Mouse (Mus musculus) right cerebral cortex, postnatal 10 days (tissue): ENCODE results near the gene Tcp10a.
"Not testable (repeated sequence)": the region's sequence is repeated elsewhere in the genome, so short reads cannot be mapped to it uniquely, and the experiment has no call there.

Source experiments
- DNase-seq, 2 experiments: peaks; one replicate each; pipeline ENCODE4 v3.0.0; 2021; ENCODE audit warnings: low spot score in 2 of 2

Gene Tcp10a

GRCm38 (mm10) chr17:7369401-7369800, 45.0 kb downstream of the Tcp10a start:
- not testable (repeated sequence) for DNase-seq

GRCm38 (mm10) chr17:7371879-7372278, 47.4 kb downstream of the Tcp10a start, which contains the start of gene Gm49630:
Gm49630 (minus strand) TSS chr17:7371979.
- DNase-seq = not testable (repeated sequence)

GRCm38 (mm10) chr17:7376951-7377700, 52.7 kb downstream of the Tcp10a start:
- not testable (repeated sequence) for DNase-seq

- not testable (repeated sequence) for DNase-seq
These were observed 53.5 kb downstream of the Tcp10a start for GRCm38 (mm10) chr17:7377907-7378306.

- DNase-seq = not testable (repeated sequence)
These were observed 58.3 kb downstream of the Tcp10a start for GRCm38 (mm10) chr17:7382711-7383110.

GRCm38 (mm10) chr17:7383167-7384143, 59.0 kb downstream of the Tcp10a start:
- not testable (repeated sequence) for DNase-seq

GRCm38 (mm10) chr17:7385364-7385763, 60.9 kb downstream of the Tcp10a start, which contains the start of gene Unc93a2:
Unc93a2 (minus strand) TSS chr17:7385464.
- not testable (repeated sequence) for DNase-seq

GRCm38 (mm10) chr17:7386016-7386415, 61.6 kb downstream of the Tcp10a start:
- not testable (repeated sequence) for DNase-seq

- not testable (repeated sequence) for DNase-seq
These were observed 64.0 kb downstream of the Tcp10a start for GRCm38 (mm10) chr17:7388341-7388957.

- DNase-seq = peak; percentile 38
These were observed 64.5 kb downstream of the Tcp10a start for GRCm38 (mm10) chr17:7388958-7389356.

GRCm38 (mm10) chr17:7389898-7390297, 65.5 kb downstream of the Tcp10a start:
- DNase-seq = peak; percentile 43 to 48

- DNase-seq = not testable (repeated sequence)
These were observed 70.7 kb downstream of the Tcp10a start for GRCm38 (mm10) chr17:7395116-7395515.
